Mouse (Mus musculus): ENCODE data around the gene Crtc1.

GRCm38 (mm10) chr8:70352657-70353151 lies 86.7 kb downstream of the Crtc1 start:
- TF ChIP-seq POLR2A (IDR thresholded peaks at IDR 0.05; ENCODE audit: borderline replicate concordance, control insufficient read depth, low read depth, low read length) = no peak
- no peak for TF ChIP-seq CTCF (IDR thresholded peaks at IDR 0.05; ENCODE audit: control insufficient read depth, insufficient read depth, low read length)
